Mouse (Mus musculus): Measurements from ENCODE around the gene Kank2. TPM values are rescaled to one million over a fixed set of nuclear protein-coding genes. Genes with fewer than 3 reads are reported as not detected.

Kank2 gene
- polyA plus RNA-seq (2012; rRNA removed; ENCODE audit: low replicate concordance) = 46.1 and 74.2 TPM in 2 replicates

DNA sequence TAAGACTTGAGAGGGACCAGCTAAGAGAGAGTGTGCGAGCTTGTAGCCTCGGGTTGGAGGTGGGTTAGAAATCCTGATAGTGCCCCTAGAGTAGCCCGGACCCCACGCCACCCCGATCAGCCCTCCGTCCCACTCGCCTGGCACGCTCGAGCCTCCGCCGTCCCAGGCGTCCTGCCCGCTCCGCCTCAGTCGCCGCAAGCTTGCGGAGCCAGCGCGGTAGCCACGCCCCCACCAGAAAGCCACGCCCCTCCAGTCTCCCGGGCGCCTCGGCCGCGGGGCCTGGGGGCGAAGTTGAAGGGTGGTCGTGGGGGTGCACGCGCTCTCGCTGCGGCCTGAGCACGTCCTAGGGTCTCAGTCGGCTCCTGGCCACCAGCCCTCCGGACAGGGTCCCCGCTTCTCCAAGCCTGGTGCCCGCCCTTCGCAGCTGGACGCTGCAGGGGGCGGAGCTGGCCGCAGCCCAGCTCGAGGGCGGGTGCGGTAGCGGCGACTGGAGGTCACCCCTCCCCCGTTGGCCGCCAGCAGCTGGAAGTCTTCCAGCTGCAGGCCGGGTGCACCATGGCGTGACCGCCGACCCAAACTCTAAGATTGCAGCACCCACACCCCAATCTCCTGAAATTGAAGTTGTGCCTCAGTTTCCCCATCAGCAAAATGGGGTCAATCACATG is at the start of gene Kank2:
Gene Kank2 (minus strand): TSS at position 400 of the 665 bp plus-strand sequence.

DNA sequence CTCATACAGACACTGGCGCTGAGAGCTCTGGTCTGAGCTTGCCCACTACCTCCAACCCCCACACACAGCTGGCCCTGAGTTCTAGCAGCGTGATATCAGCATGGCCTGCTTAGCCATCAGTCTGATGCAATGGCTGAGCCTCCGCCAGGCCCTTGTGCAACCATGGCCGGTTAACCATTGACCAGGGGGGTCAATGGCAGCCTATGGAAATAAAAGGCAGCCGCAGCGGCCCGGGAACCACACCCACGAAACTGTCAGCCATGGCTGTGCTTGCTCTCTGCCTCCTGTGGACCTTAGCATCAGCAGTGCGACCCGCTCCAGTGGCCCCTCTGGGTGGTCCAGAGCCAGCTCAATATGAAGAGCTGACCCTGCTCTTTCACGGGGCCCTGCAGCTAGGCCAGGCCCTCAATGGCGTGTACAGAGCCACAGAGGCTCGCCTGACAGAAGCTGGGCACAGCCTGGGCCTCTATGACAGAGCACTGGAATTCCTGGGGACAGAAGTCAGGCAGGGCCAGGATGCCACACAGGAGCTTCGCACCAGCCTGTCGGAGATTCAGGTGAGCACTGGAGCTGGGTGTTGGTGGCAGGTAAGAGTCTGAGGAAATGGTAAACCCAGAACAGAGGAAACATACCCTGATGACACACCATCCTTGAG is 36.8 kb upstream of the Kank2 start, which contains the start of gene Angptl8:
Gene Angptl8 (plus strand): TSS at position 253 of the 655 bp plus-strand sequence.

DNA sequence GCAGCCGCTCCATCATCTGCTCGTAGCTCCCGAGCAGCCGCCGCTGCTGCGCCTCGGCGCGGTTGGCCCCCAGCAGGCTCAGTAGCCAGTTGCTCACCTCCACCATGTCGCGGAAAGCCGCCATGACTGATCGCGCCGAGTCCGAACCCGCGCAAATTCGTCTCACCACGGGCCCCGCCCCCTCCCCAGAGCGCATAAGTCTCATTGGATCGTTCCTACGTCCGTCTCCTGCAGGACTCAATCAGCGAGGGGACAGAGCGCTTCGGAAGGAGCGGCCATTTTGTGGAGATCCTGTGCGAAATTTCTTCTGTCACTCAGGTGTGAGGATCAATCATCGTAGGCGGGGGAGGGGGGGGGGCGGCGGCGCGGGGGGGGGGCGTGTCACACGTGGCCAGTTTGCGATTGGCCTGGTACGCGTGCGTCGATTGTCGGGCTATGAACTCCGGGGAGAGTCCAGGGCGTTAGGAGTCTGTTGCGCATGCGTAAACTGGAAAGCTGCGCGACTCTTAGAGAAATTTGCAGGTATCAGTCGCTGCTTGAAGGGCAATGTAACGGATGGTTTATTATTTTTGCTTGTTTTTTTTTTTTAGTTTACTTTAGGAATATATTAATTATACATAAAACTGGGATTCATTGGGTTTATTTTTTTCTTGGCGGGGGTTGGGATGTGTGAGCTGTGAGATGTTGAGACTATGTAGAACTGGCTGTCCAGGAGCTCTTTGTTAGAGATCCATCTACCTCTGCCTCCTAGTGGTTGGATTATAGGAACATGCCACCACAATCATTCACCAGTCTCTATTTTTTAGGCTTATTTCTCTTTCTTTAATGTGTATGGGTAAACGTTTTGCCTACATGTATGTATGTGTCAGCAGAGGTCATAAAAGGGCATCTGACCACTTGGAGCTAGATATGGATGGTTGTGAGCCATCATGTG is 38.1 kb downstream of the Kank2 start, which contains the start of gene Spc24:
Gene Spc24 (minus strand): TSS at position 149 of the 934 bp plus-strand sequence.

DNA sequence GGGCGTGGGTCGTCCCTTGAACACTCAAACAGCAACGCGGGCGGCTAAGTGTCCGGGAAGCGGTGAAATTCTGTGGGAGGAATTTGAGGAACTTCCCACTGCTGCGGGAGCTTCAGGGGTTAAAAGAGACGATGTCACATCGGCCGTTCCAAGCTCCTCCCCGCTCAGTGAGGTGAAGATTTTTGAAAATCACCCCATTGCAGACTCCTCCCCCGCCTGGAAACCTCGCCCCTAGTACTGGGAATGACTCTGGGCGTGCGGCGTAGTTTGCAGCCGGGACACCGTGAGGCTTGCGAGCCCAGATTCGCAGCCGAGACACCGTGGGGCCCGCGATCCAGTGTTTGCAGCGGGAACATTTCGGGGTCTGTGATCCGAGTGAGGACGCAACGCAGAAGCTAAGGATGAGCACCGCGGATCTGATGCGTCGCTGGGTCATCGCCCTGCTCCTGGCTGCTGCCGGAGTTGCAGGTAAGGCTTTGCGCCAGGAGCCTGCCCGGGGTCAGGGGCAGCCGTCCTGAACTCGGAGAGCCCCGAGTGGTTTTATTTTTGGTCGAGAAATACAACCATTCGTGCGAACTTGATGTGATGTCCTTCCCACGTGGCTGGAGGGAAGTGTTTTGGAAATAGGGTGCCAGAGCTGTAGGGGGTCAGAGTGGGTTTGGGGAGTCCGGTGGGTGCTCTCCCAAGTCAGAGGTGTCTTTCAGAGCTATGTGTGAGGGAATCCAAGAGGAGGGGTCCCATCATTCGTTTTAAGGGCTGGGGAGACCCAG is 75.0 kb downstream of the Kank2 start, which contains the start of gene Ldlr:
Gene Ldlr (plus strand): TSS at position 107 of the 770 bp plus-strand sequence.

Other genes with a start within 250 kb of the Kank2 start
- 35.6 and 39.1 TPM in 2 replicates for gene Timm29, start 206.0 kb downstream of the Kank2 start, polyA plus RNA-seq (2012; rRNA removed; ENCODE audit: low replicate concordance)
- 30.7 and 34.8 TPM in 2 replicates for gene Yipf2, start 205.9 kb downstream of the Kank2 start, polyA plus RNA-seq (2012; rRNA removed; ENCODE audit: low replicate concordance)
- gene Smarca4, start 182.6 kb downstream of the Kank2 start, polyA plus RNA-seq (2012; rRNA removed; ENCODE audit: low replicate concordance) = 31.1 and 50.5 TPM in 2 replicates
- gene Ldlr, start 75.3 kb downstream of the Kank2 start, polyA plus RNA-seq (2012; rRNA removed; ENCODE audit: low replicate concordance) = 45.5 and 51.9 TPM in 2 replicates
- 1.5 and 2.2 TPM in 2 replicates for gene Spc24, start 38.4 kb downstream of the Kank2 start, polyA plus RNA-seq (2012; rRNA removed; ENCODE audit: low replicate concordance)
- gene Angptl8, start 36.8 kb upstream of the Kank2 start, polyA plus RNA-seq (2012; rRNA removed; ENCODE audit: low replicate concordance) = 133 and 228 TPM in 2 replicates
- 77.8 and 82.0 TPM in 2 replicates for gene Dock6, start 53.9 kb upstream of the Kank2 start, polyA plus RNA-seq (2012; rRNA removed; ENCODE audit: low replicate concordance)
- gene Rab3d, start 119.4 kb upstream of the Kank2 start, polyA plus RNA-seq (2012; rRNA removed; ENCODE audit: low replicate concordance) = 114 and 133 TPM in 2 replicates
- 5.7 and 9.4 TPM in 2 replicates for gene Ccdc159, start 128.7 kb upstream of the Kank2 start, polyA plus RNA-seq (2012; rRNA removed; ENCODE audit: low replicate concordance)
- 229 and 258 TPM in 2 replicates for gene Tmem205, start 128.8 kb upstream of the Kank2 start, polyA plus RNA-seq (2012; rRNA removed; ENCODE audit: low replicate concordance)
- 15.2 and 35.3 TPM in 2 replicates for gene Plppr2, start 138.3 kb upstream of the Kank2 start, polyA plus RNA-seq (2012; rRNA removed; ENCODE audit: low replicate concordance)
- gene Swsap1, start 157.0 kb upstream of the Kank2 start, polyA plus RNA-seq (2012; rRNA removed; ENCODE audit: low replicate concordance) = 5.3 and 10.7 TPM in 2 replicates
- 14.0 and 19.5 TPM in 2 replicates for gene Epor, start 164.8 kb upstream of the Kank2 start, polyA plus RNA-seq (2012; rRNA removed; ENCODE audit: low replicate concordance)
- 25.8 and 37.5 TPM in 2 replicates for gene Rgl3, start 190.7 kb upstream of the Kank2 start, polyA plus RNA-seq (2012; rRNA removed; ENCODE audit: low replicate concordance)
- 0.20 TPM in 1 of 2 replicates, not detected in the other for gene Ccdc151, start 203.9 kb upstream of the Kank2 start, polyA plus RNA-seq (2012; rRNA removed; ENCODE audit: low replicate concordance)
- 63.2 and 64.1 TPM in 2 replicates for gene Prkcsh, start 204.1 kb upstream of the Kank2 start, polyA plus RNA-seq (2012; rRNA removed; ENCODE audit: low replicate concordance)